ENCODE assay signal across 9 mouse cellular contexts in genomic region chr2:72398227-72398626, GRCm38 (mm10).
DNase-seq lines count a peak whose midpoint lies in the region; ATAC-seq and TF ChIP-seq lines count a peak whose summit lies in the region.
"Had no signal": no experiment of that assay in that cellular context is flagged by ENCODE, and none has a peak within 500 bp of the region (broad histone marks: within the 10 kb centered on the region; RNA-seq: fewer than 3 reads in every experiment).

No protein-coding gene starts in this region.

- no peaks in the 10 kb centered on the region for H3K9me3 ChIP-seq in midbrain, postnatal 0 days (ENCODE audit: low read length)
- no peaks in the 10 kb centered on the region for H3K9me3 ChIP-seq in midbrain, embryonic 15.5 days
- H3K9me3 ChIP-seq in midbrain, embryonic 13.5 days = peaks cover 5% of the 10 kb centered on the region; the same call in 1 of the 2 replicates
- H3K9me3 ChIP-seq: hindbrain, embryonic 15.5 days had no signal

- H3K4me2 ChIP-seq in midbrain, postnatal 0 days (ENCODE audit: low read depth, low read length, poor library complexity, severe bottlenecking) = no peak overlapping the region
- no peak overlapping the region for H3K4me2 ChIP-seq in midbrain, embryonic 15.5 days
- H3K4me2 ChIP-seq in myocyte (ENCODE audit: low read depth) = no peak overlapping the region
- H3K4me2 ChIP-seq in midbrain, embryonic 13.5 days (replicated peaks) = no peak overlapping the region
- H3K4me2 ChIP-seq: hindbrain, embryonic 15.5 days had no signal

- 28% methylated on average over 13 of the region's 13 CpGs for WGBS in midbrain, postnatal 0 days
- WGBS in midbrain, embryonic 15.5 days = 27% methylated on average over 13 of the region's 13 CpGs
- WGBS in midbrain, embryonic 13.5 days = 18% methylated on average over 13 of the region's 13 CpGs

- H3K9ac ChIP-seq in midbrain, postnatal 0 days (replicated peaks; ENCODE audit: low read length, poor library complexity, severe bottlenecking) = no peak overlapping the region
- H3K9ac ChIP-seq in midbrain, embryonic 15.5 days = no peak overlapping the region
- no peak overlapping the region for H3K9ac ChIP-seq in midbrain, embryonic 13.5 days (replicated peaks)
- H3K9ac ChIP-seq: hindbrain, embryonic 15.5 days had no signal

- no peak overlapping the region for H3K27ac ChIP-seq in midbrain, postnatal 0 days (ENCODE audit: low read depth, low read length)
- H3K27ac ChIP-seq in midbrain, embryonic 15.5 days = no peak overlapping the region
- no peak overlapping the region for H3K27ac ChIP-seq in midbrain, embryonic 13.5 days
- H3K27ac ChIP-seq: hindbrain, embryonic 15.5 days had no signal

- H3ac ChIP-seq in myocyte (ENCODE audit: control insufficient read depth, insufficient read length) = no peak overlapping the region

- no peak for TF ChIP-seq POLR2A in myocyte (IDR thresholded peaks at IDR 0.05; ENCODE audit: insufficient read length, low read depth)

- TF ChIP-seq CTCF in midbrain, postnatal 0 days (IDR thresholded peaks at IDR 0.05) = peak; percentile 53

- DNase-seq in midbrain, postnatal 0 days (ENCODE audit: low spot score) = no peak
- peak; percentile 85 for DNase-seq in adrenal gland, postnatal 25 days
- DNase-seq in gastrocnemius, postnatal 25 days = peak; percentile 80
- DNase-seq in kidney, postnatal 25 days = peak; percentile 69 to 74
- peak; percentile 90 for DNase-seq in thymus, postnatal 25 days

- ATAC-seq in midbrain, postnatal 0 days (ENCODE audit: low FRiP score) = no peak
- ATAC-seq in midbrain, embryonic 15.5 days (replicated peaks) = no peak
- ATAC-seq in midbrain, embryonic 13.5 days = no peak

- H3K36me3 ChIP-seq in midbrain, postnatal 0 days (ENCODE audit: insufficient read depth, low read length) = no peaks in the 10 kb centered on the region
- no peaks in the 10 kb centered on the region for H3K36me3 ChIP-seq in midbrain, embryonic 15.5 days (replicated peaks)
- H3K36me3 ChIP-seq in myocyte (ENCODE audit: control insufficient read depth, insufficient read depth) = peaks cover 21% of the 10 kb centered on the region
- no peaks in the 10 kb centered on the region for H3K36me3 ChIP-seq in midbrain, embryonic 13.5 days
- H3K36me3 ChIP-seq: hindbrain, embryonic 15.5 days had no signal

- no peaks in the 10 kb centered on the region; the same call in 1 of the 2 replicates for H3K27me3 ChIP-seq in midbrain, postnatal 0 days (ENCODE audit: insufficient read depth, low read length)
- H3K27me3 ChIP-seq in midbrain, embryonic 15.5 days (replicated peaks) = no peaks in the 10 kb centered on the region
- H3K27me3 ChIP-seq in myocyte (ENCODE audit: control insufficient read depth, insufficient read depth, insufficient read length) = no peaks in the 10 kb centered on the region
- H3K27me3 ChIP-seq in midbrain, embryonic 13.5 days = no peaks in the 10 kb centered on the region
- H3K27me3 ChIP-seq: hindbrain, embryonic 15.5 days had no signal

- no peaks in the 10 kb centered on the region for H3K79me2 ChIP-seq in myocyte (ENCODE audit: control insufficient read depth, insufficient read depth)

- H3K4me3 ChIP-seq in midbrain, postnatal 0 days (ENCODE audit: low read depth, low read length) = no peak overlapping the region
- H3K4me3 ChIP-seq in midbrain, embryonic 15.5 days = no peak overlapping the region
- no peak overlapping the region for H3K4me3 ChIP-seq in myocyte
- H3K4me3 ChIP-seq in midbrain, embryonic 13.5 days (replicated peaks) = no peak overlapping the region
- H3K4me3 ChIP-seq: hindbrain, embryonic 15.5 days had no signal

- no peaks in the 10 kb centered on the region for H3K4me1 ChIP-seq in midbrain, postnatal 0 days (ENCODE audit: insufficient read depth, low read length)
- no peaks in the 10 kb centered on the region for H3K4me1 ChIP-seq in midbrain, embryonic 15.5 days
- H3K4me1 ChIP-seq in midbrain, embryonic 13.5 days (replicated peaks) = 0 out of 2 replicates have a peak, but pooled peaks cover 4% of the 10 kb centered on the region
- H3K4me1 ChIP-seq: hindbrain, embryonic 15.5 days had no signal

TF ChIP-seq in myocyte, 11 proteins besides CTCF, POLR2A, EP300 and RAD21:
- TF ChIP-seq MYOG (IDR thresholded peaks at IDR 0.05; ENCODE audit: control insufficient read depth in 1 of 3, insufficient read depth in 1 of 3, insufficient read length in 2 of 3, low read depth in 2 of 3) (peak in 1 of 3 experiments; percentile 35), MAX (IDR thresholded peaks at IDR 0.05; ENCODE audit: low read depth) (no peak), MYOD1 (IDR thresholded peaks at IDR 0.05; ENCODE audit: control insufficient read depth in 1 of 3, insufficient read length in 2 of 3, low read depth in 2 of 3) (peak in 1 of 3 experiments; percentile 40), POLR2AphosphoS2 (IDR thresholded peaks at IDR 0.05; ENCODE audit: insufficient read length, low read depth) (peak; percentile 28)
